Mouse (Mus musculus) hindbrain, embryonic 15.5 days (tissue): ENCODE measurements around the gene Adamts17. TPM values are rescaled to one million over a fixed set of nuclear protein-coding genes. Genes with fewer than 3 reads are reported as not detected.

Experiments
- ATAC-seq: fragments of 200-750 bp; cut with Nextera tagmentation; 2 replicates; pipeline ENCODE4 v1.8.0; 2017; ENCODE audit warnings: low read depth, moderate number of reproducible peaks, moderate TSS enrichment; ENCODE audit not compliant: low FRiP score
- H3K27ac ChIP-seq: fragments of 300-500 bp; sonication (generic); replicated peaks from 2 replicates; pipeline ENCODE4 v1.5.1; 2015; ENCODE audit warnings: mild to moderate bottlenecking, inconsistent platforms
- H3K27me3 ChIP-seq: fragments of 300-500 bp; sonication (generic); 2 replicates; pipeline ENCODE4 v1.6.1; 2015; ENCODE audit warnings: control low read depth, inconsistent platforms
- H3K36me3 ChIP-seq: fragments of 300-500 bp; sonication (generic); 2 replicates; pipeline ENCODE4 v1.6.1; 2015; ENCODE audit warnings: control low read depth, inconsistent platforms
- H3K4me1 ChIP-seq: fragments of 300-500 bp; sonication (generic); replicated peaks from 2 replicates; pipeline ENCODE4 v1.6.1; 2015; ENCODE audit warnings: control low read depth, inconsistent platforms
- H3K4me2 ChIP-seq: fragments of 300-500 bp; sonication (generic); 2 replicates; pipeline ENCODE4 v1.6.1; 2015; ENCODE audit warnings: moderate library complexity, mild to moderate bottlenecking, inconsistent platforms
- H3K4me3 ChIP-seq: fragments of 300-500 bp; sonication (generic); 2 replicates; pipeline ENCODE4 v1.5.1; 2015; ENCODE audit warnings: mild to moderate bottlenecking, inconsistent platforms
- H3K9ac ChIP-seq: fragments of 300-500 bp; sonication (generic); 2 replicates; pipeline ENCODE4 v1.6.1; 2015; ENCODE audit warnings: inconsistent platforms
- H3K9me3 ChIP-seq: fragments of 300-500 bp; sonication (generic); 2 replicates; pipeline ENCODE4 v1.6.1; 2016; ENCODE audit warnings: control low read depth, inconsistent platforms
- WGBS: fragments of 180-500 bp; shearing (Covaris S2); methylation state at CpG from one replicate; pipeline ENCODE4 v1.1.7; 2015; 5-methylcytosine and 5-hydroxymethylcytosine counted together
- polyA plus RNA-seq: library from polyadenylated mRNA; unstranded; fragments of >200 nt; fragmentation: Nextera tagmentation; extraction: Ambion mirVana; gene quantifications from 2 replicates; pipeline ENCODE4 v1.2.1, GENCODE M21; 2015

Gene Adamts17
- polyA plus RNA-seq, 1 experiment from 2014 or later: 3.5 TPM

- WGBS: 91% methylated on average over 4 of the region's 4 CpGs
- Histone ChIP-seq H3K9me3 (no peaks in the 10 kb centered on the region), H3K27me3 (no peaks in the 10 kb centered on the region), H3K4me2 (no peak overlapping the region), H3K36me3 (no peaks in the 10 kb centered on the region), H3K4me3 (no peak overlapping the region), H3K9ac (no peak overlapping the region), H3K4me1 (no peaks in the 10 kb centered on the region), H3K27ac (no peak overlapping the region)
- no peak for ATAC-seq
Observed at GRCm38 (mm10) chr7:66812289-66812688, 27.2 kb upstream of the Adamts17 start.

GRCm38 (mm10) chr7:66812737-66813136 lies 26.8 kb upstream of the Adamts17 start:
- no peaks in the 10 kb centered on the region for H3K4me1 ChIP-seq
- no peaks in the 10 kb centered on the region for H3K27me3 ChIP-seq
- no peaks in the 10 kb centered on the region for H3K9me3 ChIP-seq
- H3K9ac ChIP-seq: no peak overlapping the region
- H3K4me2 ChIP-seq: no peak overlapping the region
- no peak overlapping the region for H3K27ac ChIP-seq
- no peaks in the 10 kb centered on the region for H3K36me3 ChIP-seq
- H3K4me3 ChIP-seq: no peak overlapping the region
- WGBS: 54% methylated on average over 9 of the region's 9 CpGs
- ATAC-seq: no peak

- ATAC-seq: no peak
- no peaks in the 10 kb centered on the region for H3K4me1 ChIP-seq
- H3K27me3 ChIP-seq: no peaks in the 10 kb centered on the region
- no peak overlapping the region for H3K9ac ChIP-seq
- H3K4me2 ChIP-seq: no peak overlapping the region
- no peak overlapping the region for H3K4me3 ChIP-seq
- WGBS: 67% methylated on average over 1 of the region's 1 CpGs
- no peaks in the 10 kb centered on the region for H3K9me3 ChIP-seq
- no peaks in the 10 kb centered on the region for H3K36me3 ChIP-seq
- H3K27ac ChIP-seq: no peak overlapping the region
Observed at GRCm38 (mm10) chr7:66813172-66813571, 26.4 kb upstream of the Adamts17 start.

GRCm38 (mm10) chr7:66815526-66815925 lies 24.0 kb upstream of the Adamts17 start:
- no peak for ATAC-seq
- no peak overlapping the region for H3K9ac ChIP-seq
- no peak overlapping the region for H3K4me3 ChIP-seq
- no peak overlapping the region for H3K27ac ChIP-seq
- H3K36me3 ChIP-seq: no peaks in the 10 kb centered on the region
- H3K9me3 ChIP-seq: no peaks in the 10 kb centered on the region
- H3K4me1 ChIP-seq: no peaks in the 10 kb centered on the region
- no peaks in the 10 kb centered on the region for H3K27me3 ChIP-seq
- WGBS: 87% methylated on average over 6 of the region's 6 CpGs
- H3K4me2 ChIP-seq: no peak overlapping the region

- ATAC-seq: no peak
- no peaks in the 10 kb centered on the region for H3K36me3 ChIP-seq
- H3K4me3 ChIP-seq: no peak overlapping the region
- H3K27ac ChIP-seq: no peak overlapping the region
- H3K9ac ChIP-seq: no peak overlapping the region
- no peaks in the 10 kb centered on the region for H3K27me3 ChIP-seq
- WGBS: 26% methylated on average over 6 of the region's 6 CpGs
- H3K4me1 ChIP-seq: no peaks in the 10 kb centered on the region
- no peak overlapping the region for H3K4me2 ChIP-seq
- H3K9me3 ChIP-seq: no peaks in the 10 kb centered on the region
Observed at GRCm38 (mm10) chr7:66820034-66820433, 19.5 kb upstream of the Adamts17 start.

GRCm38 (mm10) chr7:66830803-66831202 lies 8.7 kb upstream of the Adamts17 start:
- H3K36me3 ChIP-seq: no peaks in the 10 kb centered on the region
- H3K9me3 ChIP-seq: no peaks in the 10 kb centered on the region
- H3K4me1 ChIP-seq: peaks cover 5% of the 10 kb centered on the region; the same call in 1 of the 2 replicates
- H3K4me2 ChIP-seq: no peak overlapping the region
- H3K4me3 ChIP-seq: no peak overlapping the region
- 80% methylated on average over 5 of the region's 5 CpGs for WGBS
- H3K9ac ChIP-seq: no peak overlapping the region
- H3K27ac ChIP-seq: no peak overlapping the region
- H3K27me3 ChIP-seq: no peaks in the 10 kb centered on the region
- no peak for ATAC-seq

GRCm38 (mm10) chr7:66831295-66831694 lies 8.2 kb upstream of the Adamts17 start:
- Histone ChIP-seq H3K36me3 (no peaks in the 10 kb centered on the region), H3K9me3 (no peaks in the 10 kb centered on the region), H3K27ac (no peak overlapping the region), H3K27me3 (no peaks in the 10 kb centered on the region), H3K4me3 (no peak overlapping the region), H3K4me1 (peaks cover 5% of the 10 kb centered on the region; the same call in 1 of the 2 replicates), H3K9ac (no peak overlapping the region), H3K4me2 (no peak overlapping the region)
- no peak for ATAC-seq
- 61% methylated on average over 5 of the region's 5 CpGs for WGBS

GRCm38 (mm10) chr7:66840008-66840719 lies 629 bp downstream of the Adamts17 start:
- WGBS: under 1% methylated on average over 75 of the region's 76 CpGs
- Histone ChIP-seq H3K27ac (peak overlapping the region; percentile 74), H3K9ac (peak overlapping the region; percentile 47), H3K27me3 (no peaks in the 10 kb centered on the region), H3K4me2 (peak overlapping the region; percentile 88), H3K4me1 (peaks cover 17% of the 10 kb centered on the region), H3K9me3 (no peaks in the 10 kb centered on the region), H3K36me3 (no peaks in the 10 kb centered on the region), H3K4me3 (peak overlapping the region; percentile 57)
- ATAC-seq: peak; percentile 50

GRCm38 (mm10) chr7:66841165-66841564 lies 1.6 kb downstream of the Adamts17 start:
- Histone ChIP-seq H3K9ac (no peak overlapping the region), H3K36me3 (no peaks in the 10 kb centered on the region), H3K9me3 (no peaks in the 10 kb centered on the region), H3K4me2 (peak overlapping the region; percentile 88), H3K27ac (no peak overlapping the region), H3K4me3 (peak overlapping the region; percentile 57; the same call in 1 of the 2 replicates), H3K27me3 (no peaks in the 10 kb centered on the region), H3K4me1 (peaks cover 17% of the 10 kb centered on the region)
- ATAC-seq: no peak
- 72% methylated on average over 7 of the region's 7 CpGs for WGBS

GRCm38 (mm10) chr7:66842021-66842420 lies 2.5 kb downstream of the Adamts17 start:
- Histone ChIP-seq H3K4me1 (peaks cover 17% of the 10 kb centered on the region), H3K27me3 (no peaks in the 10 kb centered on the region), H3K36me3 (no peaks in the 10 kb centered on the region), H3K27ac (no peak overlapping the region), H3K4me3 (no peak overlapping the region), H3K4me2 (no peak overlapping the region), H3K9me3 (no peaks in the 10 kb centered on the region), H3K9ac (no peak overlapping the region)
- 60% methylated on average over 10 of the region's 10 CpGs for WGBS
- no peak for ATAC-seq

GRCm38 (mm10) chr7:66843846-66844245 lies 4.3 kb downstream of the Adamts17 start:
- Histone ChIP-seq H3K36me3 (no peaks in the 10 kb centered on the region), H3K4me2 (no peak overlapping the region), H3K27me3 (no peaks in the 10 kb centered on the region), H3K4me1 (peaks cover 17% of the 10 kb centered on the region), H3K27ac (no peak overlapping the region), H3K9ac (no peak overlapping the region), H3K4me3 (no peak overlapping the region), H3K9me3 (no peaks in the 10 kb centered on the region)
- WGBS: 80% methylated on average over 2 of the region's 2 CpGs
- no peak for ATAC-seq

GRCm38 (mm10) chr7:66846582-66846981 lies 7.0 kb downstream of the Adamts17 start:
- Histone ChIP-seq H3K27me3 (no peaks in the 10 kb centered on the region), H3K27ac (no peak overlapping the region), H3K4me1 (peaks cover 1% of the 10 kb centered on the region), H3K9me3 (no peaks in the 10 kb centered on the region), H3K9ac (no peak overlapping the region), H3K4me3 (no peak overlapping the region), H3K4me2 (no peak overlapping the region), H3K36me3 (no peaks in the 10 kb centered on the region)
- no peak for ATAC-seq
- 82% methylated on average over 6 of the region's 6 CpGs for WGBS

- 81% methylated on average over 9 of the region's 9 CpGs for WGBS
- Histone ChIP-seq H3K4me2 (no peak overlapping the region), H3K9ac (no peak overlapping the region), H3K27me3 (no peaks in the 10 kb centered on the region), H3K27ac (no peak overlapping the region), H3K9me3 (no peaks in the 10 kb centered on the region), H3K4me3 (no peak overlapping the region), H3K4me1 (no peaks in the 10 kb centered on the region), H3K36me3 (no peaks in the 10 kb centered on the region)
- ATAC-seq: no peak
Observed at GRCm38 (mm10) chr7:66847299-66847698, 7.8 kb downstream of the Adamts17 start.
